Mouse (Mus musculus): Measurements from ENCODE around the gene Sept4. TPM values are rescaled to one million over a fixed set of nuclear protein-coding genes. Genes with fewer than 3 reads are reported as not detected.

Sept4 gene
- polyA plus RNA-seq, 1 experiment from 2014 or later = 27.8 TPM

DNA sequence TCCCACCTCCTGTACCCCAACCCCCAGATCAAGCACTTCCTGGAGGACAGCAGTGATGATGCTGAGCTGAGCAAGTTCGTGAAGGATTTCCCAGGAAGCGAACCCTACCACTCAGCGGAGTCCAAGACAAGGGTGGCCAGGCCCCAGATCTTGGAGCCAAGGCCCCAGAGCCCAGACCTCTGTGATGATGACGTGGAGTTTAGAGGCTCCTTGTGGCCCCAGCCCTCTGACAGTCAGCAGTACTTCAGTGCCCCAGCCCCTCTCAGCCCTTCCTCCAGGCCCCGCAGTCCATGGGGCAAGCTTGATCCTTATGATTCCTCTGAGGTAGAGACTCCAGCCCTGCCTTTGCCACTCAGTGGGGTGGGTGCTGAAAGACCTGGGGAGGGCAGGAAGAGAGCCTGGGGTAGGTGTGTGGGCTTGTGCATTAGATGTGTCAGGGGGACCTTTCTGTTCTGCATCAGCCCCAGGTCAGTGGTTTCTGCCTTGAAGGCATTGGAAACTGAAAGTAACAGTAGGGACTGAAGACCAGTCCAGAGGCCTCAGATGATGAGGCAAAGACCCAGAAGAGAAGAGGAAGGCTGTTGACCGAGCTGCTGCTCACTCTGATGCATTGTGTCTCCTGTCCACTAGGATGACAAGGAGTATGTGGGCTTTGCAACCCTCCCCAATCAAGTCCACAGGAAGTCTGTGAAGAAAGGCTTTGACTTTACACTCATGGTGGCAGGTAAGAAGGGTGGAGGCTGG lies 14.8 kb downstream of the Sept4 start:
- no peak overlapping the region for H3K4me3 ChIP-seq (ENCODE audit: low read length)
- H3K27me3 ChIP-seq (ENCODE audit: control insufficient read depth, insufficient read depth, low read length) = no peaks in the 10 kb centered on the region
- 78% methylated on average over 6 of the region's 6 CpGs for WGBS
- H3K27ac ChIP-seq (ENCODE audit: low read length) = no peak overlapping the region
- H3K4me1 ChIP-seq (ENCODE audit: control insufficient read depth, insufficient read depth, low read length) = peaks cover 11% of the 10 kb centered on the region
- H3K9ac ChIP-seq (ENCODE audit: low read length) = no peak overlapping the region
- ATAC-seq (replicated peaks; ENCODE audit: extremely low read depth, insufficient read depth, low FRiP score) = no peak
- no peaks in the 10 kb centered on the region for H3K9me3 ChIP-seq (replicated peaks; ENCODE audit: control insufficient read depth, low read length)
- no peaks in the 10 kb centered on the region for H3K36me3 ChIP-seq (ENCODE audit: control insufficient read depth, insufficient read depth)
- H3K4me2 ChIP-seq (ENCODE audit: low read depth, low read length) = no peak overlapping the region

DNA sequence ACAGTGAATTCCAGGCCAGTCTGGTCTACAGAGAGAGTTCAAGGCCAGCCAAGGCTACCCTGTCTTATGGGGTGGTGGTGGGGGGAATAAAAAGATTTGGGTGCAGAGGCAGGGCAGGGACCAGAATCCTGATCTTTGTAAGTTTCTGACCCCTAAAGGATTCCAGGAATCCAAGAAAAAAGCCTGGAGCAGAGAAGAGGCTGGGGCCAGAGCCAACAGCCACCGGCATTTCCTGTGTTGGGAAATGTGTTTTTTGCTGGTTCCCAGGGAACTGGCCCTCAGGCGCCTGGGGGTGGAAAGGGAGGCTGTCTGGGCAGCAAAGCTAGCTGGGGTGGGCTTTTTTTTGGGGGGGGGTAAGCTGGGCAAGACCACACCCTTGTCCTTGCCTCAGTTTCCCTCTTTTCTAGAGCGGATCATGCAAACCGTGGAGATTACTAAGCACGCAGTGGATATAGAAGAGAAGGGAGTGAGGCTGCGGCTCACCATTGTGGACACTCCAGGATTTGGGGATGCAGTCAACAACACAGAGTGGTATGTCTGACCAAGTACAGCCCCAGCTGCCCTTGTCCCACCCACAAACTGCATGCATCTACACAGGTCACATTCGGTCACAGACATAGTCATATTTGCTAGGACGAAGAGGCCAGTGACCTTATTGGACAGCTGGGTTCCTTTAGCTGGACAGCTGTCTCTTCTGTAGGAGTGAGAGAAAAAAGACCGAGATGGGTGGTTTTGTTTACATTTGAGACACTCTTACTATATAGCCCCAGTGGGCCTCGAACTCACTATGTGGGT lies 16.2 kb downstream of the Sept4 start:
- no peaks in the 10 kb centered on the region for H3K27me3 ChIP-seq (ENCODE audit: control insufficient read depth, insufficient read depth, low read length)
- H3K36me3 ChIP-seq (ENCODE audit: control insufficient read depth, insufficient read depth) = no peaks in the 10 kb centered on the region
- 0 out of 2 replicates have a peak, but pooled peaks have one; percentile 33 for ATAC-seq (replicated peaks; ENCODE audit: extremely low read depth, insufficient read depth, low FRiP score)
- H3K9ac ChIP-seq (ENCODE audit: low read length) = no peak overlapping the region
- H3K9me3 ChIP-seq (replicated peaks; ENCODE audit: control insufficient read depth, low read length) = no peaks in the 10 kb centered on the region
- H3K27ac ChIP-seq (ENCODE audit: low read length) = peak overlapping the region; percentile 69
- no peak overlapping the region for H3K4me3 ChIP-seq (ENCODE audit: low read length)
- H3K4me1 ChIP-seq (ENCODE audit: control insufficient read depth, insufficient read depth, low read length) = peaks cover 10% of the 10 kb centered on the region
- H3K4me2 ChIP-seq (ENCODE audit: low read depth, low read length) = no peak overlapping the region
- 71% methylated on average over 10 of the region's 10 CpGs for WGBS

DNA sequence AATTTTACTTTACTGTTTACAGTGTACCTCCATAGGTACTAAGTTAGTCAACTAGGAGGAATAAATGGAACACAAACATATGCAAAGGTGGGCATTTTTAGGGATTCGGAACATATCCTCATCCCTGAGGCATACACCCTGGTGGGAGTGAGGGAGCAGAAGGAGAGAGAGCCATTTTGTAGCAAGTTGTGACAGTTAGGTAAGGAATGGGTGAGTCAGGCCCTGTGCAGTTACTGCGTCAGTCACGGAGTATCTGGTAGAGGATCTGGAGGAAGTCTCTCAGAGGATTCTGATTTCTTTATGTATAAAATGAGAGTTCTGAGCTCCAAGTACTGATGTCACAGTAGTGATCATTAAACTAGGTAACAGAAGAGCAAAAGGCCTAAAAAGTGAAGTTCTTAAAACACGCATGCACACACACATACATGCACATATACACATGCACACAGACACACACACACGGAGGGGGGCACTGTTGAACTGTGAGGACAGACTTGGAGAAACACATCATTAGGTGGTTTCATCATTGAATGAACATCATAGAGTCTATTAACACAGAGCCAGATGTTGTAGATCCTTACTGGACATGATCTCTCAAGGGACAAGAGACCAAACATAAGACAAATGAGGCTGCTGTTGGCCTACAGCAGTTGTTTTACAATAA lies 18.6 kb downstream of the Sept4 start:
- Histone ChIP-seq H3K4me2 (ENCODE audit: low read depth, low read length) (no peak overlapping the region), H3K9me3 (replicated peaks; ENCODE audit: control insufficient read depth, low read length) (no peaks in the 10 kb centered on the region), H3K4me1 (ENCODE audit: control insufficient read depth, insufficient read depth, low read length) (peaks cover 19% of the 10 kb centered on the region), H3K4me3 (ENCODE audit: low read length) (no peak overlapping the region), H3K36me3 (ENCODE audit: control insufficient read depth, insufficient read depth) (no peaks in the 10 kb centered on the region), H3K9ac (ENCODE audit: low read length) (no peak overlapping the region), H3K27me3 (ENCODE audit: control insufficient read depth, insufficient read depth, low read length) (no peaks in the 10 kb centered on the region), H3K27ac (ENCODE audit: low read length) (no peak overlapping the region)
- ATAC-seq (replicated peaks; ENCODE audit: extremely low read depth, insufficient read depth, low FRiP score) = no peak
- 88% methylated on average over 5 of the region's 5 CpGs for WGBS

DNA sequence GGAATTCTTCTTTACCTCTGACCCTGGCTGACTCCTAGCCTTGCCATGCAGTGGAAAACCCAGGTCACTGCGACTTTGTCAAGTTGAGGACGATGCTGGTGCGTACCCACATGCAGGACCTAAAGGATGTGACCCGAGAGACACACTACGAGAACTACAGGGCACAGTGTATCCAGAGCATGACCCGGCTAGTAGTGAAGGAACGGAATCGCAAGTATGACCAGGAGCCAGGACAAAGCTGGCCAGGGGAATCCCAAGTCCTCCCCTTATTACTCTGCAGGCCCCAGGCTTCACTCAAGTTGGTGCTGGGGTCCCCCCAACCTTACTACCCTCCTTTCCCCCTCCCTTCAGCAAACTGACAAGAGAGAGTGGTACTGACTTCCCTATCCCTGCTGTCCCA lies 20.9 kb downstream of the Sept4 start:
- no peaks in the 10 kb centered on the region for H3K9me3 ChIP-seq (replicated peaks; ENCODE audit: control insufficient read depth, low read length)
- H3K27ac ChIP-seq (ENCODE audit: low read length) = no peak overlapping the region
- peak overlapping the region; percentile 83 for H3K4me2 ChIP-seq (ENCODE audit: low read depth, low read length)
- no peaks in the 10 kb centered on the region for H3K36me3 ChIP-seq (ENCODE audit: control insufficient read depth, insufficient read depth)
- ATAC-seq (replicated peaks; ENCODE audit: extremely low read depth, insufficient read depth, low FRiP score) = no peak
- H3K27me3 ChIP-seq (ENCODE audit: control insufficient read depth, insufficient read depth, low read length) = no peaks in the 10 kb centered on the region
- H3K4me3 ChIP-seq (ENCODE audit: low read length) = no peak overlapping the region
- WGBS = 87% methylated on average over 8 of the region's 8 CpGs
- H3K4me1 ChIP-seq (ENCODE audit: control insufficient read depth, insufficient read depth, low read length) = peaks cover 24% of the 10 kb centered on the region
- no peak overlapping the region for H3K9ac ChIP-seq (ENCODE audit: low read length)

DNA sequence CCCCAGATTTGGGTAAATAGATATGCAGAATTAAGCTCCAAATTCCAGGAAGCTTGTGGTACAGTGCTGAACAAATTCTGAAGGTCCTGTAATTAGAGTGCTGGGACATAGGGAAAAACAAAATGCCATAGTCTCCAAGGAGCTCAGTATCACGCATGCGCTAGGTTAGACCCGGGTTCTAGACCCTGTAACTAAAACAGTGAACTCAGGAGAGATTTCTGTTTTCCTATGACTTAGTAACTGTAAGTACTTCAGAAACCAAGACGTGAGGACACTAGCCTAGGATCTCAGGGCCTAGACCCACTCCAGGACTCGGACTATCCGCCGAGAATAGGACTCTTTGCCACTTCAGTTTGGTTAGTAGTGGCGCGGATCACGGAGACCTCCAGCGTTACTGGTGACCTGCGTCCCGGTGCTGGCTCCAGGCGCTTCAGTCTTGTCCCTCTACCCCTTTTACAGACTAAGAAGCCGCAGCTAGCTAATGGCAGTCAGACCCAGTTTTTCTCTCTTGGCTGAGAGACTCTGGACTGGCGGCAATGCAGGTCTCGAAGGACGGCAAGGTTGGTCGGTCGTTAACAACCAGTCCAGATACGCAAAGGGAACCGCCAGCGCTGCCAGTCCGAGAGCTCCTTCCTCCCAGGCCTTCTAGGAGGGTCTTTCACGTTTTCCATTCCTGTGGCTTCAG lies 22.3 kb downstream of the Sept4 start:
- no peaks in the 10 kb centered on the region for H3K27me3 ChIP-seq (ENCODE audit: control insufficient read depth, insufficient read depth, low read length)
- H3K27ac ChIP-seq (ENCODE audit: low read length) = peak overlapping the region; percentile 91
- WGBS = 3% methylated on average over 25 of the region's 25 CpGs
- H3K36me3 ChIP-seq (ENCODE audit: control insufficient read depth, insufficient read depth) = no peaks in the 10 kb centered on the region
- no peaks in the 10 kb centered on the region for H3K9me3 ChIP-seq (replicated peaks; ENCODE audit: control insufficient read depth, low read length)
- peaks cover 34% of the 10 kb centered on the region for H3K4me1 ChIP-seq (ENCODE audit: control insufficient read depth, insufficient read depth, low read length)
- peak overlapping the region; percentile 96 for H3K9ac ChIP-seq (ENCODE audit: low read length)
- peak overlapping the region; percentile 84 for H3K4me3 ChIP-seq (ENCODE audit: low read length)
- no peak for ATAC-seq (replicated peaks; ENCODE audit: extremely low read depth, insufficient read depth, low FRiP score)
- peak overlapping the region; percentile 83 for H3K4me2 ChIP-seq (ENCODE audit: low read depth, low read length)

DNA sequence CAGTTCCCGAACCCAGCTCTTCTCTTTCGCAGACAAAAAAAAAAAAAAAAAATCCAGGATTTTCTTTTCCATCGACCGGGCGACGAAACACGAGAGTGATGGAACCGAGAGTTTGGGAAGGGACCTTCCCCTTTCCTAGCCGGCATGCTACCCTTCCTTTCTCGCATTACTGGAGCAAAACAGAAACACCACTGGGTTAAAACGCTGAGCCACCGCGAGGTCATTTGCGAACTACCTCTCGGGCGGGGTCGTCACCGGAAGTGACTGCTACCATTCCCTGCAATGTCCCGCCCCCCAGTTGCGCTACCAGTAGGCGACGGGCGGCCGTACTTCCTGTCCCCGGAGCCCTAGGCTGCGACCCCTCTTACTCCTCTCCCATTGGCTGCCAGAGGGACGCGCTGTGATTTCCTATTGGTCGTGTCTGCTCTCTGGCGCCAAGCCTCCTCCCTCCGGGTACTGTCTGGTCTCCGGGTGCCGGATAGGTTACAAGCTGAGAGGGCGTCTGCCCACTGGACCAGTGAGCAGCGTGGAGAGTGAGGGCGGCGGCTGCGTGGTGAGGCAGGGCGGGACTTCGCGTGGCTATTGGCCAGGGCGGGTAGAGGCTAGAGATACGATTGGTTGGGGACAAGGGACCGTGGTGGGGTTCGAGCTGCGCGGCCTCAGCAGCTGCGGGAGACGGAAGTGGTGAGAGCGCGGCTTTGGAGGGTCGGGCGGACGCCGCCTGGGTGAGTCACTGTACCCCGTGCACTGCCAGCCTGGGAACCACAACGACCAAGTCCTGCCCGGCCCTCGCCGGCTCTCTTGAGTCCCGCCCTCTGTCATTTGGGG lies 23.0 kb downstream of the Sept4 start, which contains the start of gene Mtmr4:
TSS of gene Mtmr4 (plus strand) at position 637 of the 828 bp plus-strand sequence.
- Histone ChIP-seq H3K4me1 (ENCODE audit: control insufficient read depth, insufficient read depth, low read length) (peaks cover 40% of the 10 kb centered on the region), H3K9ac (ENCODE audit: low read length) (peak within 1 kb of the TSS; percentile 96), H3K9me3 (replicated peaks; ENCODE audit: control insufficient read depth, low read length) (no peaks in the 10 kb centered on the region), H3K27me3 (ENCODE audit: control insufficient read depth, insufficient read depth, low read length) (no peaks in the 10 kb centered on the region), H3K4me2 (ENCODE audit: low read depth, low read length) (peak within 1 kb of the TSS; percentile 89), H3K27ac (ENCODE audit: low read length) (peak within 1 kb of the TSS; percentile 93), H3K36me3 (ENCODE audit: control insufficient read depth, insufficient read depth) (no peaks in the 10 kb centered on the region), H3K4me3 (ENCODE audit: low read length) (peak within 1 kb of the TSS; percentile 84)
- peak; percentile 97 for ATAC-seq (replicated peaks; ENCODE audit: extremely low read depth, insufficient read depth, low FRiP score)
- WGBS = under 1% methylated on average over 61 of the region's 61 CpGs

DNA sequence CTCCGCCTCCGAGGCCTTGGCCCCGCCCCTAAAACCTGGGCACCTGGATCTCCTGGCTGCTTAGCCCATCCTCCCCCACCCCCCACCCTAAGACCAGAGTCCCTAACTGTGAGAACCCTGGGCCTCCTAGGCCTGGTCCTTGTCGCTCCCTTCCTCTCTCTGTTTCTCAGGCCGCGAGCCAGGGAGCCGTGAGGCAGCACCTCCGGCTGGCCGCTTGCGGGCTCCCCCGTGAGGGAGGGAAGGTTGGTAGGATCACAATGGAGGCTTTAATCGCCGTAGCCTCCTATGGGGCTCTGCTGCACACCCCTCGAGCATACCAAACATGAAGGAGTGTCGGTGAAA lies 23.6 kb downstream of the Sept4 start:
- Histone ChIP-seq H3K27ac (ENCODE audit: low read length) (peak overlapping the region; percentile 93), H3K4me2 (ENCODE audit: low read depth, low read length) (peak overlapping the region; percentile 89), H3K9ac (ENCODE audit: low read length) (peak overlapping the region; percentile 86), H3K4me3 (ENCODE audit: low read length) (peak overlapping the region; percentile 84), H3K27me3 (ENCODE audit: control insufficient read depth, insufficient read depth, low read length) (no peaks in the 10 kb centered on the region), H3K9me3 (replicated peaks; ENCODE audit: control insufficient read depth, low read length) (no peaks in the 10 kb centered on the region), H3K4me1 (ENCODE audit: control insufficient read depth, insufficient read depth, low read length) (peaks cover 40% of the 10 kb centered on the region), H3K36me3 (ENCODE audit: control insufficient read depth, insufficient read depth) (peaks cover 5% of the 10 kb centered on the region; the same call in 1 of the 2 replicates)
- WGBS = under 1% methylated on average over 15 of the region's 15 CpGs
- no peak for ATAC-seq (replicated peaks; ENCODE audit: extremely low read depth, insufficient read depth, low FRiP score)

Measured in heart, embryonic 16.5 days (tissue).